17 mouse cellular contexts compared by ENCODE assay signal in genomic region chr14:38730465-38730864, GRCm38 (mm10).
"Had no signal": no experiment of that assay in that cellular context is flagged by ENCODE, and none has a peak within 500 bp of the region (broad histone marks: within the 10 kb centered on the region; RNA-seq: fewer than 3 reads in every experiment).

No protein-coding gene starts in this region.

- H3K9ac ChIP-seq: liver, embryonic 15.5 days; liver, postnatal 0 days; lung, embryonic 15.5 days; midbrain, embryonic 12.5 days; midbrain, embryonic 15.5 days; neural tube, embryonic 12.5 days; stomach, embryonic 15.5 days had no signal

- H3K27ac ChIP-seq: liver, embryonic 15.5 days; lung, embryonic 15.5 days; macrophage; midbrain, embryonic 12.5 days; midbrain, embryonic 15.5 days; neural tube, embryonic 12.5 days; stomach, embryonic 15.5 days; stomach, postnatal 0 days had no signal

- DNase-seq: liver, postnatal 0 days; lung, adult 2 months; lung, postnatal 14 days; lung, postnatal 36 days; right cerebral cortex, postnatal 14 days; thymus, adult 2 months; thymus, postnatal 36 days had no signal

- H3K36me3 ChIP-seq: liver, embryonic 15.5 days; lung, embryonic 15.5 days; midbrain, embryonic 12.5 days; midbrain, embryonic 15.5 days; neural tube, embryonic 12.5 days; stomach, embryonic 15.5 days had no signal

- H3K4me1 ChIP-seq: liver, embryonic 15.5 days; lung, embryonic 15.5 days; megakaryocyte, embryonic 14.5 days; midbrain, embryonic 12.5 days; midbrain, embryonic 15.5 days; neural tube, embryonic 12.5 days; stomach, embryonic 15.5 days had no signal

- ATAC-seq: liver, postnatal 0 days; lung, postnatal 0 days; midbrain, embryonic 15.5 days had no signal

- H3K4me2 ChIP-seq: liver, embryonic 15.5 days; lung, embryonic 15.5 days; midbrain, embryonic 12.5 days; midbrain, embryonic 15.5 days; neural tube, embryonic 12.5 days; stomach, embryonic 15.5 days had no signal

- H3K9me3 ChIP-seq: liver, embryonic 15.5 days; lung, embryonic 15.5 days; megakaryocyte, embryonic 14.5 days; midbrain, embryonic 12.5 days; midbrain, embryonic 15.5 days; neural tube, embryonic 12.5 days; stomach, embryonic 15.5 days had no signal

- H3K27me3 ChIP-seq: liver, embryonic 15.5 days; lung, embryonic 15.5 days; megakaryocyte, embryonic 14.5 days; midbrain, embryonic 12.5 days; midbrain, embryonic 15.5 days; neural tube, embryonic 12.5 days; stomach, embryonic 15.5 days had no signal

- H3K4me3 ChIP-seq: liver, embryonic 15.5 days; lung, embryonic 15.5 days; megakaryocyte, embryonic 14.5 days; midbrain, embryonic 12.5 days; midbrain, embryonic 15.5 days; neural tube, embryonic 12.5 days; stomach, embryonic 15.5 days had no signal
